Mouse (Mus musculus): ENCODE data around the gene Zfyve27. TPM values are rescaled to one million over a fixed set of nuclear protein-coding genes. Genes with fewer than 3 reads are reported as not detected.

Zfyve27 gene
- total RNA-seq, 2 experiments from 2014 or later: 91.7 to 101 TPM

GRCm38 (mm10) chr19:42167489-42167888 is 3.7 kb downstream of the Zfyve27 start:
- DNase-seq (ENCODE audit: low spot score in 2 of 2): no peak
- TF ChIP-seq CTCF (conservative IDR thresholded peaks at IDR 0.05): no peak
- no peak overlapping the region for H3K27ac ChIP-seq
- H3K4me3 ChIP-seq: no peak overlapping the region

GRCm38 (mm10) chr19:42169322-42169975 is 5.7 kb downstream of the Zfyve27 start:
- DNase-seq (ENCODE audit: low spot score in 2 of 2): no peak
- Histone ChIP-seq H3K27ac (peak overlapping the region; percentile 89; the same call in 1 of the 2 replicates), H3K4me3 (no peak overlapping the region)
- no peak for TF ChIP-seq CTCF (conservative IDR thresholded peaks at IDR 0.05)

GRCm38 (mm10) chr19:42170025-42170969 is 6.5 kb downstream of the Zfyve27 start:
- Histone ChIP-seq H3K27ac (peak overlapping the region; percentile 89), H3K4me3 (peak overlapping the region; percentile 96)
- no peak for TF ChIP-seq CTCF (conservative IDR thresholded peaks at IDR 0.05)
- peak; percentile 90 to 94 for DNase-seq (ENCODE audit: low spot score in 2 of 2)

- Histone ChIP-seq H3K27ac (no peak overlapping the region), H3K4me3 (no peak overlapping the region)
- no peak for DNase-seq (ENCODE audit: low spot score in 2 of 2)
- TF ChIP-seq CTCF (conservative IDR thresholded peaks at IDR 0.05): no peak
Observed at GRCm38 (mm10) chr19:42176841-42177240, 13.1 kb downstream of the Zfyve27 start.

- TF ChIP-seq CTCF (conservative IDR thresholded peaks at IDR 0.05): no peak
- Histone ChIP-seq H3K4me3 (no peak overlapping the region), H3K27ac (no peak overlapping the region)
- no peak for DNase-seq (ENCODE audit: low spot score in 2 of 2)
Observed at GRCm38 (mm10) chr19:42177461-42177860, 13.7 kb downstream of the Zfyve27 start.

- TF ChIP-seq CTCF (conservative IDR thresholded peaks at IDR 0.05): no peak
- DNase-seq (ENCODE audit: low spot score in 2 of 2): no peak
- Histone ChIP-seq H3K4me3 (no peak overlapping the region), H3K27ac (no peak overlapping the region)
Observed at GRCm38 (mm10) chr19:42179356-42179755, 15.6 kb downstream of the Zfyve27 start.

- TF ChIP-seq CTCF (conservative IDR thresholded peaks at IDR 0.05): peak; percentile 80
- Histone ChIP-seq H3K4me3 (no peak overlapping the region), H3K27ac (no peak overlapping the region)
- DNase-seq (ENCODE audit: low spot score in 2 of 2): no peak
Observed at GRCm38 (mm10) chr19:42182673-42183072, 18.9 kb downstream of the Zfyve27 start.

- no peak for DNase-seq (ENCODE audit: low spot score in 2 of 2)
- Histone ChIP-seq H3K27ac (no peak overlapping the region), H3K4me3 (no peak overlapping the region)
- TF ChIP-seq CTCF (conservative IDR thresholded peaks at IDR 0.05): no peak
Observed at GRCm38 (mm10) chr19:42189735-42190134, 26.0 kb downstream of the Zfyve27 start.

GRCm38 (mm10) chr19:42190494-42190893 is 26.7 kb downstream of the Zfyve27 start:
- TF ChIP-seq CTCF (conservative IDR thresholded peaks at IDR 0.05): peak; percentile 95
- Histone ChIP-seq H3K4me3 (no peak overlapping the region), H3K27ac (no peak overlapping the region)
- DNase-seq (ENCODE audit: low spot score in 2 of 2): peak in 1 of 2 experiments; percentile 64

- no peak overlapping the region for H3K27ac ChIP-seq
- no peak for DNase-seq (ENCODE audit: low spot score in 2 of 2)
- H3K4me3 ChIP-seq: no peak overlapping the region
- TF ChIP-seq CTCF (conservative IDR thresholded peaks at IDR 0.05): no peak
Observed at GRCm38 (mm10) chr19:42193311-42193710, 29.6 kb downstream of the Zfyve27 start.

GRCm38 (mm10) chr19:42196378-42196777 is 32.6 kb downstream of the Zfyve27 start:
- Histone ChIP-seq H3K27ac (no peak overlapping the region), H3K4me3 (no peak overlapping the region)
- TF ChIP-seq CTCF (conservative IDR thresholded peaks at IDR 0.05): no peak
- no peak for DNase-seq (ENCODE audit: low spot score in 2 of 2)

GRCm38 (mm10) chr19:42197066-42197465 is 33.3 kb downstream of the Zfyve27 start:
- H3K4me3 ChIP-seq: no peak overlapping the region
- TF ChIP-seq CTCF (conservative IDR thresholded peaks at IDR 0.05): peak; percentile 66
- H3K27ac ChIP-seq: no peak overlapping the region
- no peak for DNase-seq (ENCODE audit: low spot score in 2 of 2)

- no peak for DNase-seq (ENCODE audit: low spot score in 2 of 2)
- Histone ChIP-seq H3K27ac (no peak overlapping the region), H3K4me3 (no peak overlapping the region)
- TF ChIP-seq CTCF (conservative IDR thresholded peaks at IDR 0.05): no peak
Observed at GRCm38 (mm10) chr19:42198026-42198425, 34.3 kb downstream of the Zfyve27 start.
